Mouse (Mus musculus) stomach, embryonic 14.5 days (tissue): ENCODE measurements around the gene Vmn1r69. TPM values are rescaled to one million over a fixed set of nuclear protein-coding genes. Genes with fewer than 3 reads are reported as not detected.

Experiments used
- ATAC-seq: fragments of 200-750 bp; cut with Nextera tagmentation; 2 replicates; pipeline ENCODE4 v1.8.0; 2017; ENCODE audit warnings: low read depth, moderate TSS enrichment; ENCODE audit not compliant: insufficient number of reproducible peaks, insufficient read depth, low FRiP score
- H3K27ac ChIP-seq: fragments of 300-500 bp; sonication (generic); 2 replicates; pipeline ENCODE4 v1.5.1; 2014; ENCODE audit warnings: mild to moderate bottlenecking, low read length, moderate library complexity, mixed read lengths
- H3K27me3 ChIP-seq: fragments of 300-500 bp; sonication (generic); 2 replicates; pipeline ENCODE4 v1.6.1; 2014; ENCODE audit warnings: low read length, control low read depth, mixed read lengths; ENCODE audit not compliant: control insufficient read depth, insufficient read depth
- H3K36me3 ChIP-seq: fragments of 300-500 bp; sonication (generic); 2 replicates; pipeline ENCODE4 v1.6.1; 2014; ENCODE audit warnings: mild to moderate bottlenecking, control low read depth, low read length, moderate library complexity, mixed read lengths; ENCODE audit not compliant: control insufficient read depth, insufficient read depth
- H3K4me1 ChIP-seq: fragments of 300-500 bp; sonication (generic); 2 replicates; pipeline ENCODE4 v1.6.1; 2014; ENCODE audit warnings: low read length, control low read depth, mixed read lengths; ENCODE audit not compliant: control insufficient read depth, insufficient read depth
- H3K4me2 ChIP-seq: fragments of 300-500 bp; sonication (generic); replicated peaks from 2 replicates; pipeline ENCODE4 v1.6.1; 2014; ENCODE audit warnings: low read depth, low read length, control low read depth
- H3K4me3 ChIP-seq: fragments of 300-500 bp; sonication (generic); 2 replicates; pipeline ENCODE4 v1.5.1; 2014; ENCODE audit warnings: low read depth, low read length, control low read depth
- H3K9ac ChIP-seq: fragments of 300-500 bp; sonication (generic); replicated peaks from 2 replicates; pipeline ENCODE4 v1.6.1; 2014; ENCODE audit warnings: low read depth, mild to moderate bottlenecking, control low read depth, low read length, moderate library complexity, mixed read lengths
- H3K9me3 ChIP-seq: fragments of 300-500 bp; sonication (generic); 2 replicates; pipeline ENCODE4 v1.6.1; 2016; ENCODE audit warnings: low read depth, low read length, control low read depth; ENCODE audit not compliant: control insufficient read depth
- WGBS: fragments of 180-500 bp; shearing (Covaris S2); extraction: QIAGEN DNeasy Blood & Tissue Kit; methylation state at CpG from one replicate; pipeline ENCODE4 v1.1.7; 2014; 5-methylcytosine and 5-hydroxymethylcytosine counted together
- polyA plus RNA-seq: library from polyadenylated mRNA; unstranded; fragments of >200 nt; fragmentation: Nextera tagmentation; extraction: Ambion mirVana; gene quantifications from 2 replicates; pipeline ENCODE4 v1.2.1, GENCODE M21; 2014

Gene Vmn1r69
- polyA plus RNA-seq = not detected in 2 replicates

GRCm38 (mm10) chr7:10613559-10613958, at the start of gene Vmn1r69:
Gene Vmn1r69 (minus strand): TSS chr7:10613659.
- no peak within 1 kb of the TSS for H3K9ac ChIP-seq
- H3K27ac ChIP-seq = no peak within 1 kb of the TSS
- no peaks in the 10 kb centered on the region for H3K27me3 ChIP-seq
- no peaks in the 10 kb centered on the region for H3K9me3 ChIP-seq
- H3K4me1 ChIP-seq = no peaks in the 10 kb centered on the region
- no peak within 1 kb of the TSS for H3K4me3 ChIP-seq
- H3K36me3 ChIP-seq = no peaks in the 10 kb centered on the region
- H3K4me2 ChIP-seq = no peak within 1 kb of the TSS
- no peak for ATAC-seq

- H3K36me3 ChIP-seq = no peaks in the 10 kb centered on the region
- WGBS = 64% methylated on average over 1 of the region's 1 CpGs
- H3K4me2 ChIP-seq = no peak within 1 kb of the TSS
- no peaks in the 10 kb centered on the region for H3K4me1 ChIP-seq
- no peak within 1 kb of the TSS for H3K4me3 ChIP-seq
- peaks cover 7% of the 10 kb centered on the region; the same call in 1 of the 2 replicates for H3K9me3 ChIP-seq
- ATAC-seq = no peak
- H3K27ac ChIP-seq = no peak within 1 kb of the TSS
- no peaks in the 10 kb centered on the region for H3K27me3 ChIP-seq
- no peak within 1 kb of the TSS for H3K9ac ChIP-seq
These were observed 17.8 kb upstream of the Vmn1r69 start, which contains the start of gene Vmn1r70 for GRCm38 (mm10) chr7:10631232-10631631. Gene Vmn1r70 (plus strand): TSS chr7:10631532.

GRCm38 (mm10) chr7:10558385-10558784, 55.1 kb downstream of the Vmn1r69 start, which contains the start of gene Vmn1r68:
Gene Vmn1r68 (minus strand): TSS chr7:10558485.
- Histone ChIP-seq H3K4me2 (no peak within 1 kb of the TSS), H3K27ac (no peak within 1 kb of the TSS), H3K4me3 (no peak within 1 kb of the TSS), H3K4me1 (no peaks in the 10 kb centered on the region), H3K27me3 (no peaks in the 10 kb centered on the region), H3K9ac (no peak within 1 kb of the TSS), H3K9me3 (no peaks in the 10 kb centered on the region), H3K36me3 (no peaks in the 10 kb centered on the region)
- ATAC-seq = no peak
- 66% methylated on average over 2 of the region's 2 CpGs for whole genome bisulfite sequencing

Other genes starting within 250 kb of the Vmn1r69 start
- gene Vmn1r67, start 170.3 kb downstream of the Vmn1r69 start, polyA plus RNA-seq = not detected in 2 replicates
- 14.3 and 14.4 TPM in 2 replicates for gene Zik1, start 118.3 kb downstream of the Vmn1r69 start, polyA plus RNA-seq
- not detected in 2 replicates for gene Vmn1r68, start 55.2 kb downstream of the Vmn1r69 start, polyA plus RNA-seq
- not detected in 2 replicates for gene Vmn1r70, start 17.9 kb upstream of the Vmn1r69 start, polyA plus RNA-seq
- not detected in 2 replicates for gene Nlrp4b, start 74.1 kb upstream of the Vmn1r69 start, polyA plus RNA-seq
- gene Vmn1r71, start 140.7 kb upstream of the Vmn1r69 start, polyA plus RNA-seq = not detected in 2 replicates